Mouse (Mus musculus) midbrain, embryonic 12.5 days (tissue): ENCODE data around the gene Edn2. TPM values are rescaled to one million over a fixed set of nuclear protein-coding genes. Genes with fewer than 3 reads are reported as not detected.

Source experiments
- ATAC-seq: fragments of 200-750 bp; cut with Nextera tagmentation; 2 replicates; pipeline ENCODE4 v1.8.0; 2017; ENCODE audit warnings: low read depth, moderate TSS enrichment, moderate library complexity; ENCODE audit not compliant: low FRiP score
- H3K27ac ChIP-seq: fragments of 300-500 bp; sonication (generic); replicated peaks from 2 replicates; pipeline ENCODE4 v1.5.1; 2016; ENCODE audit warnings: mild to moderate bottlenecking
- H3K27me3 ChIP-seq: fragments of 300-500 bp; sonication (generic); 2 replicates; pipeline ENCODE4 v1.6.1; 2016; ENCODE audit warnings: mild to moderate bottlenecking
- H3K36me3 ChIP-seq: fragments of 300-500 bp; sonication (generic); 2 replicates; pipeline ENCODE4 v1.6.1; 2016
- H3K4me1 ChIP-seq: fragments of 300-500 bp; sonication (generic); 2 replicates; pipeline ENCODE4 v1.6.1; 2016
- H3K4me2 ChIP-seq: fragments of 300-500 bp; sonication (generic); replicated peaks from 2 replicates; pipeline ENCODE4 v1.6.1; 2016; ENCODE audit warnings: mild to moderate bottlenecking, moderate library complexity
- H3K4me3 ChIP-seq: fragments of 300-500 bp; sonication (generic); 2 replicates; pipeline ENCODE4 v1.5.1; 2016; ENCODE audit warnings: mild to moderate bottlenecking
- H3K9ac ChIP-seq: fragments of 300-500 bp; sonication (generic); replicated peaks from 2 replicates; pipeline ENCODE4 v1.6.1; 2016; ENCODE audit warnings: mild to moderate bottlenecking, moderate library complexity
- H3K9me3 ChIP-seq: fragments of 300-500 bp; sonication (generic); 2 replicates; pipeline ENCODE4 v1.6.1; 2016; ENCODE audit warnings: mild to moderate bottlenecking
- WGBS: fragments of 180-500 bp; shearing (Covaris S2); methylation state at CpG from one replicate; pipeline ENCODE4 v1.1.7; 2016; 5-methylcytosine and 5-hydroxymethylcytosine counted together
- polyA plus RNA-seq: library from polyadenylated mRNA; unstranded; fragments of >200 nt; fragmentation: Nextera tagmentation; extraction: Ambion mirVana; gene quantifications from 2 replicates; pipeline ENCODE4 v1.2.1, GENCODE M21; 2016

Edn2 gene
- polyA plus RNA-seq, 1 experiment from 2014 or later = not detected

- Histone ChIP-seq H3K27me3 (no peaks in the 10 kb centered on the region; the same call in 1 of the 2 replicates), H3K9ac (no peak overlapping the region), H3K27ac (no peak overlapping the region), H3K4me2 (no peak overlapping the region), H3K4me3 (no peak overlapping the region), H3K9me3 (no peaks in the 10 kb centered on the region), H3K4me1 (peaks cover 26% of the 10 kb centered on the region; the same call in 1 of the 2 replicates), H3K36me3 (no peaks in the 10 kb centered on the region)
- no peak for ATAC-seq
- 86% methylated on average over 6 of the region's 6 CpGs for WGBS
Observed at GRCm38 (mm10) chr4:120188204-120188603, 27.2 kb downstream of the Edn2 start.

- H3K4me3 ChIP-seq = no peak overlapping the region
- no peaks in the 10 kb centered on the region for H3K9me3 ChIP-seq
- WGBS = 83% methylated on average over 10 of the region's 10 CpGs
- H3K4me1 ChIP-seq = peaks cover 22% of the 10 kb centered on the region; the same call in 1 of the 2 replicates
- H3K27me3 ChIP-seq = no peaks in the 10 kb centered on the region; the same call in 1 of the 2 replicates
- H3K36me3 ChIP-seq = no peaks in the 10 kb centered on the region
- no peak overlapping the region for H3K27ac ChIP-seq
- no peak overlapping the region for H3K9ac ChIP-seq
- ATAC-seq = peak; percentile 44; the same call in 1 of the 2 replicates
- H3K4me2 ChIP-seq = no peak overlapping the region
Observed at GRCm38 (mm10) chr4:120188651-120189161, 27.7 kb downstream of the Edn2 start.

- ATAC-seq = no peak
- Histone ChIP-seq H3K4me2 (no peak overlapping the region), H3K9me3 (no peaks in the 10 kb centered on the region), H3K36me3 (no peaks in the 10 kb centered on the region), H3K4me3 (no peak overlapping the region), H3K9ac (no peak overlapping the region), H3K4me1 (peaks cover 13% of the 10 kb centered on the region; the same call in 1 of the 2 replicates), H3K27ac (no peak overlapping the region), H3K27me3 (no peaks in the 10 kb centered on the region; the same call in 1 of the 2 replicates)
- WGBS = 28% methylated on average over 2 of the region's 2 CpGs
Observed at GRCm38 (mm10) chr4:120189941-120190340, 28.9 kb downstream of the Edn2 start.

- H3K4me2 ChIP-seq = no peak overlapping the region
- no peak for ATAC-seq
- H3K9ac ChIP-seq = no peak overlapping the region
- no peak overlapping the region for H3K27ac ChIP-seq
- H3K4me3 ChIP-seq = no peak overlapping the region
- H3K36me3 ChIP-seq = no peaks in the 10 kb centered on the region
- no peaks in the 10 kb centered on the region; the same call in 1 of the 2 replicates for H3K27me3 ChIP-seq
- H3K9me3 ChIP-seq = no peaks in the 10 kb centered on the region
- H3K4me1 ChIP-seq = peaks cover 13% of the 10 kb centered on the region; the same call in 1 of the 2 replicates
- WGBS = 95% methylated on average over 2 of the region's 2 CpGs
Observed at GRCm38 (mm10) chr4:120191987-120192386, 31.0 kb downstream of the Edn2 start.

GRCm38 (mm10) chr4:120194026-120194425 is 33.0 kb downstream of the Edn2 start:
- Histone ChIP-seq H3K4me3 (no peak overlapping the region), H3K4me2 (no peak overlapping the region), H3K27me3 (no peaks in the 10 kb centered on the region), H3K27ac (no peak overlapping the region), H3K9ac (no peak overlapping the region), H3K36me3 (no peaks in the 10 kb centered on the region), H3K9me3 (no peaks in the 10 kb centered on the region), H3K4me1 (peaks cover 10% of the 10 kb centered on the region; the same call in 1 of the 2 replicates)
- 93% methylated on average over 5 of the region's 5 CpGs for WGBS
- no peak for ATAC-seq

GRCm38 (mm10) chr4:120194965-120195364 is 34.0 kb downstream of the Edn2 start:
- Histone ChIP-seq H3K4me3 (no peak overlapping the region), H3K9ac (no peak overlapping the region), H3K4me2 (no peak overlapping the region), H3K27me3 (no peaks in the 10 kb centered on the region), H3K9me3 (no peaks in the 10 kb centered on the region), H3K36me3 (no peaks in the 10 kb centered on the region), H3K27ac (no peak overlapping the region), H3K4me1 (peaks cover 6% of the 10 kb centered on the region; the same call in 1 of the 2 replicates)
- ATAC-seq = no peak

- Histone ChIP-seq H3K4me2 (no peak overlapping the region), H3K9ac (no peak overlapping the region), H3K27ac (no peak overlapping the region), H3K27me3 (peaks cover under 1% of the 10 kb centered on the region; the same call in 1 of the 2 replicates), H3K9me3 (no peaks in the 10 kb centered on the region), H3K36me3 (no peaks in the 10 kb centered on the region), H3K4me3 (no peak overlapping the region), H3K4me1 (peaks cover 10% of the 10 kb centered on the region; the same call in 1 of the 2 replicates)
- no peak for ATAC-seq
- WGBS = 44% methylated on average over 9 of the region's 9 CpGs
Observed at GRCm38 (mm10) chr4:120199184-120199885, 38.3 kb downstream of the Edn2 start.

GRCm38 (mm10) chr4:120200551-120201266 is 39.7 kb downstream of the Edn2 start:
- Histone ChIP-seq H3K9ac (no peak overlapping the region), H3K9me3 (no peaks in the 10 kb centered on the region), H3K4me1 (peaks cover 15% of the 10 kb centered on the region; the same call in 1 of the 2 replicates), H3K36me3 (no peaks in the 10 kb centered on the region), H3K27me3 (peaks cover 4% of the 10 kb centered on the region), H3K4me2 (no peak overlapping the region), H3K4me3 (no peak overlapping the region), H3K27ac (no peak overlapping the region)
- ATAC-seq = no peak
- 82% methylated on average over 7 of the region's 7 CpGs for WGBS

- no peak for ATAC-seq
- H3K27me3 ChIP-seq = peaks cover 4% of the 10 kb centered on the region
- no peak overlapping the region for H3K9ac ChIP-seq
- no peaks in the 10 kb centered on the region for H3K36me3 ChIP-seq
- no peak overlapping the region for H3K4me3 ChIP-seq
- H3K4me2 ChIP-seq = no peak overlapping the region
- WGBS = 74% methylated on average over 9 of the region's 9 CpGs
- no peaks in the 10 kb centered on the region for H3K9me3 ChIP-seq
- peaks cover 11% of the 10 kb centered on the region; the same call in 1 of the 2 replicates for H3K4me1 ChIP-seq
- no peak overlapping the region for H3K27ac ChIP-seq
Observed at GRCm38 (mm10) chr4:120204357-120204942, 43.4 kb downstream of the Edn2 start.

- Histone ChIP-seq H3K27me3 (peaks cover 4% of the 10 kb centered on the region), H3K4me2 (no peak overlapping the region), H3K36me3 (no peaks in the 10 kb centered on the region), H3K4me1 (peaks cover 9% of the 10 kb centered on the region; the same call in 1 of the 2 replicates), H3K9me3 (no peaks in the 10 kb centered on the region), H3K4me3 (no peak overlapping the region), H3K27ac (no peak overlapping the region), H3K9ac (no peak overlapping the region)
- ATAC-seq = no peak
- WGBS = 83% methylated on average over 6 of the region's 6 CpGs
Observed at GRCm38 (mm10) chr4:120206471-120206891, 45.5 kb downstream of the Edn2 start.

- WGBS = 71% methylated on average over 6 of the region's 6 CpGs
- Histone ChIP-seq H3K4me3 (no peak overlapping the region), H3K9me3 (no peaks in the 10 kb centered on the region), H3K27me3 (no peaks in the 10 kb centered on the region), H3K9ac (no peak overlapping the region), H3K4me1 (peaks cover 7% of the 10 kb centered on the region; the same call in 1 of the 2 replicates), H3K4me2 (no peak overlapping the region), H3K27ac (no peak overlapping the region), H3K36me3 (no peaks in the 10 kb centered on the region)
- ATAC-seq = no peak
Observed at GRCm38 (mm10) chr4:120212080-120212479, 51.1 kb downstream of the Edn2 start.
